Comparison of ENCODE assay signal across 8 mouse cellular contexts in the genomic region with DNA sequence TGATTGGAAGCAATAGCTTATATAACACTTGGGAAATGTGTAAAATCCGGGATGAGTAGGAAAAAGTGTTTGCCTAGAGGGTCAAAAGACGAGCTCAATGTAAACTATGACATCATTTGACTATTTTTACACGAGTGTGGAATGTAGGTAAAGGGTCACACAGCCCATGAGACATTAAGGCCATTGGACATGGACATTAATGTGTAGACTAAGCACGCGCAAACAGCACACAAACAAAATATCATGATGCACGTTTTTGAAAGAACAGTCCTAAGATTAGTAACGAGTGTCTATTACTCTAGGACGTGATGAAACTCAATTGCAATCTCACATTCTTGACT. TPM values are rescaled to one million over a fixed set of nuclear protein-coding genes. Genes with fewer than 3 reads are reported as not detected.
DNase-seq lines count a peak whose midpoint lies in the region; ATAC-seq and TF ChIP-seq lines count a peak whose summit lies in the region.
"Had no signal": no experiment of that assay in that cellular context is flagged by ENCODE, and none has a peak within 500 bp of the region (broad histone marks: within the 10 kb centered on the region; RNA-seq: fewer than 3 reads in every experiment).

No protein-coding gene starts in this region.

- 0 out of 2 replicates have a peak, but pooled peaks cover 7% of the 10 kb centered on the region for H3K9me3 ChIP-seq in lung, embryonic 16.5 days (ENCODE audit: control insufficient read depth, low read length)
- H3K9me3 ChIP-seq in forebrain, embryonic 14.5 days (replicated peaks; ENCODE audit: control insufficient read depth, low read length), result no peaks in the 10 kb centered on the region
- H3K9me3 ChIP-seq in limb, embryonic 13.5 days, result no peaks in the 10 kb centered on the region

- H3K27ac ChIP-seq in lung, embryonic 16.5 days (ENCODE audit: low read length), result peak overlapping the region; percentile 98
- peak overlapping the region; percentile 86 for H3K27ac ChIP-seq in forebrain, embryonic 14.5 days (ENCODE audit: low read depth, low read length)
- H3K27ac ChIP-seq in limb, embryonic 13.5 days, result peak overlapping the region; percentile 93
- H3K27ac ChIP-seq in small intestine, adult 2 months (ENCODE audit: insufficient read depth, low read depth, low read length), result peak overlapping the region; percentile 68

- 0 out of 2 replicates have a peak, but pooled peaks cover 8% of the 10 kb centered on the region for H3K36me3 ChIP-seq in lung, embryonic 16.5 days (ENCODE audit: control insufficient read depth, insufficient read depth, low read length)
- H3K36me3 ChIP-seq in forebrain, embryonic 14.5 days (ENCODE audit: control insufficient read depth, insufficient read depth, low read length), result no peaks in the 10 kb centered on the region
- 0 out of 2 replicates have a peak, but pooled peaks cover 4% of the 10 kb centered on the region for H3K36me3 ChIP-seq in limb, embryonic 13.5 days
- no peaks in the 10 kb centered on the region for H3K36me3 ChIP-seq in small intestine, adult 2 months (ENCODE audit: control insufficient read depth, insufficient read depth, low read length)

- H3K9ac ChIP-seq in lung, embryonic 16.5 days (ENCODE audit: low read length), result peak overlapping the region; percentile 84
- peak overlapping the region; percentile 76; the same call in 1 of the 2 replicates for H3K9ac ChIP-seq in forebrain, embryonic 14.5 days (ENCODE audit: low read length)
- peak overlapping the region; percentile 79 for H3K9ac ChIP-seq in limb, embryonic 13.5 days

- no peak for TF ChIP-seq POLR2A in small intestine, adult 2 months (IDR thresholded peaks at IDR 0.05; ENCODE audit: low read depth, low read length)

- no peaks in the 10 kb centered on the region for H3K27me3 ChIP-seq in lung, embryonic 16.5 days (ENCODE audit: control insufficient read depth, insufficient read depth, low read depth, low read length)
- no peaks in the 10 kb centered on the region for H3K27me3 ChIP-seq in forebrain, embryonic 14.5 days (replicated peaks; ENCODE audit: control insufficient read depth, insufficient read depth, low read length)
- no peaks in the 10 kb centered on the region for H3K27me3 ChIP-seq in limb, embryonic 13.5 days
- H3K27me3 ChIP-seq in small intestine, adult 2 months (ENCODE audit: control insufficient read depth, insufficient read depth, low read length), result no peaks in the 10 kb centered on the region

- 9% methylated on average over 8 of the region's 8 CpGs for WGBS in lung, embryonic 16.5 days
- WGBS in forebrain, embryonic 14.5 days, result 31% methylated on average over 8 of the region's 8 CpGs
- 25% methylated on average over 8 of the region's 8 CpGs for WGBS in limb, embryonic 13.5 days
- WGBS in small intestine, adult 2 months, result 10% methylated on average over 8 of the region's 8 CpGs

- peak; percentile 21 for ATAC-seq in lung, embryonic 16.5 days (ENCODE audit: low read depth)
- ATAC-seq in forebrain, embryonic 14.5 days, result 0 out of 2 replicates have a peak, but pooled peaks have one; percentile 7
- 0 out of 2 replicates have a peak, but pooled peaks have one; percentile 9 for ATAC-seq in limb, embryonic 13.5 days (ENCODE audit: low FRiP score, low read depth)

- TF ChIP-seq CTCF in small intestine, adult 2 months (IDR thresholded peaks at IDR 0.05; ENCODE audit: extremely low read depth, insufficient read length, insufficient replicate concordance, low read depth, low read length), result no peak

- DNase-seq in lung, postnatal 10 days, result no peak
- no peak for DNase-seq in forebrain, embryonic 14.5 days (ENCODE audit: low spot score)
- no peak for DNase-seq in adrenal gland, postnatal 14 days
- no peak for DNase-seq in urinary bladder, adult 2 months (ENCODE audit: low spot score)

- peak overlapping the region; percentile 69 for H3K4me3 ChIP-seq in lung, embryonic 16.5 days (ENCODE audit: low read length)
- H3K4me3 ChIP-seq in forebrain, embryonic 14.5 days (ENCODE audit: low read depth, low read length), result peak overlapping the region; percentile 55
- peak overlapping the region; percentile 67 for H3K4me3 ChIP-seq in limb, embryonic 13.5 days
- H3K4me3 ChIP-seq in small intestine, adult 2 months (ENCODE audit: low read depth, low read length), result peak overlapping the region; percentile 65

- H3K4me1 ChIP-seq in lung, embryonic 16.5 days (replicated peaks; ENCODE audit: control insufficient read depth, insufficient read depth, low read length), result peaks cover 10% of the 10 kb centered on the region
- H3K4me1 ChIP-seq in forebrain, embryonic 14.5 days (ENCODE audit: control insufficient read depth, insufficient read depth, low read length), result no peaks in the 10 kb centered on the region
- H3K4me1 ChIP-seq in limb, embryonic 13.5 days, result peaks cover 10% of the 10 kb centered on the region
- H3K4me1 ChIP-seq in small intestine, adult 2 months (ENCODE audit: control insufficient read depth, insufficient read depth, insufficient read length, low read length), result peaks cover 7% of the 10 kb centered on the region; the same call in 1 of the 2 replicates

- peak overlapping the region; percentile 64 for H3K4me2 ChIP-seq in lung, embryonic 16.5 days (ENCODE audit: low read depth, low read length)
- H3K4me2 ChIP-seq in forebrain, embryonic 14.5 days (ENCODE audit: low read length), result peak overlapping the region; percentile 55
- H3K4me2 ChIP-seq in limb, embryonic 13.5 days (replicated peaks), result peak overlapping the region; percentile 66

RNA-seq across cellular contexts. Expression of a gene that starts 0.4 kb away (rescaled TPM):
- polyA plus RNA-seq in lung, embryonic 16.5 days (2015; fragmentation: Nextera tagmentation; extraction: Ambion mirVana), result 40.9 and 43.6 TPM in 2 replicates
- polyA plus RNA-seq in forebrain, embryonic 14.5 days (2014; fragmentation: Nextera tagmentation; extraction: Ambion mirVana), result 4.3 and 5.6 TPM in 2 replicates
- polyA plus RNA-seq in limb, embryonic 13.5 days (2015; fragmentation: Nextera tagmentation; extraction: Ambion mirVana), result 21.1 and 25.0 TPM in 2 replicates
- polyA plus RNA-seq in small intestine, adult 2 months (2012; rRNA removed), result 4.4 and 7.6 TPM in 2 replicates
- total RNA-seq in adrenal gland, postnatal 14 days (2021), result 31.7 and 39.1 TPM in 2 replicates
- 13.2 and 13.8 TPM in 2 replicates for polyA plus RNA-seq in urinary bladder, adult 2 months (2012; rRNA removed)

RNA-seq across cellular contexts. Expression of a gene that starts 2.6 kb away (rescaled TPM):
- not detected in 2 replicates for polyA plus RNA-seq in lung, embryonic 16.5 days (2015; fragmentation: Nextera tagmentation; extraction: Ambion mirVana)
- not detected in 2 replicates for polyA plus RNA-seq in forebrain, embryonic 14.5 days (2014; fragmentation: Nextera tagmentation; extraction: Ambion mirVana)
- polyA plus RNA-seq in limb, embryonic 13.5 days (2015; fragmentation: Nextera tagmentation; extraction: Ambion mirVana), result not detected in 2 replicates
- polyA plus RNA-seq in small intestine, adult 2 months (2012; rRNA removed), result not detected in 2 replicates
- total RNA-seq in adrenal gland, postnatal 14 days (2021), result not detected in 2 replicates
- not detected in 2 replicates for polyA plus RNA-seq in urinary bladder, adult 2 months (2012; rRNA removed)
- polyA plus RNA-seq: large intestine, adult 2 months had no signal

RNA-seq across cellular contexts. Expression of a gene that starts 22.1 kb away (rescaled TPM):
- polyA plus RNA-seq in lung, embryonic 16.5 days (2015; fragmentation: Nextera tagmentation; extraction: Ambion mirVana), result 82.2 and 86.7 TPM in 2 replicates
- 81.2 and 83.6 TPM in 2 replicates for polyA plus RNA-seq in forebrain, embryonic 14.5 days (2014; fragmentation: Nextera tagmentation; extraction: Ambion mirVana)
- 33.7 and 38.6 TPM in 2 replicates for polyA plus RNA-seq in limb, embryonic 13.5 days (2015; fragmentation: Nextera tagmentation; extraction: Ambion mirVana)
- polyA plus RNA-seq in small intestine, adult 2 months (2012; rRNA removed), result 2.7 and 2.9 TPM in 2 replicates
- 8.0 and 20.7 TPM in 2 replicates for total RNA-seq in adrenal gland, postnatal 14 days (2021)
- 32.9 and 36.7 TPM in 2 replicates for polyA plus RNA-seq in urinary bladder, adult 2 months (2012; rRNA removed)

RNA-seq across cellular contexts. Expression of a gene that starts 36.8 kb away (rescaled TPM):
- 8.1 and 8.9 TPM in 2 replicates for polyA plus RNA-seq in lung, embryonic 16.5 days (2015; fragmentation: Nextera tagmentation; extraction: Ambion mirVana)
- 8.7 and 9.9 TPM in 2 replicates for polyA plus RNA-seq in forebrain, embryonic 14.5 days (2014; fragmentation: Nextera tagmentation; extraction: Ambion mirVana)
- 11.2 and 11.7 TPM in 2 replicates for polyA plus RNA-seq in limb, embryonic 13.5 days (2015; fragmentation: Nextera tagmentation; extraction: Ambion mirVana)
- 11.5 and 17.7 TPM in 2 replicates for polyA plus RNA-seq in small intestine, adult 2 months (2012; rRNA removed)
- total RNA-seq in adrenal gland, postnatal 14 days (2021), result 13.8 and 15.0 TPM in 2 replicates
- 8.6 and 9.2 TPM in 2 replicates for polyA plus RNA-seq in urinary bladder, adult 2 months (2012; rRNA removed)

RNA-seq across cellular contexts. Expression of a gene that starts 51.0 kb away (rescaled TPM):
- polyA plus RNA-seq in lung, embryonic 16.5 days (2015; fragmentation: Nextera tagmentation; extraction: Ambion mirVana), result 0.47 and 0.58 TPM in 2 replicates
- polyA plus RNA-seq in forebrain, embryonic 14.5 days (2014; fragmentation: Nextera tagmentation; extraction: Ambion mirVana), result 0.14 and 0.22 TPM in 2 replicates
- polyA plus RNA-seq in limb, embryonic 13.5 days (2015; fragmentation: Nextera tagmentation; extraction: Ambion mirVana), result 0.23 and 0.63 TPM in 2 replicates
- polyA plus RNA-seq in small intestine, adult 2 months (2012; rRNA removed), result 7.7 and 34.2 TPM in 2 replicates
- 3.0 and 3.3 TPM in 2 replicates for total RNA-seq in adrenal gland, postnatal 14 days (2021)
- 0.72 and 0.74 TPM in 2 replicates for polyA plus RNA-seq in urinary bladder, adult 2 months (2012; rRNA removed)
